Mouse (Mus musculus) macrophage (primary cell): ENCODE measurements around the gene Gm16434. TPM values are rescaled to one million over a fixed set of nuclear protein-coding genes. Genes with fewer than 3 reads are reported as not detected.
"Not testable (repeated sequence)": the region's sequence is repeated elsewhere in the genome, so short reads cannot be mapped to it uniquely, and the experiment has no call there.

Experiments
- H3K27ac ChIP-seq: fragments of 350-480 bp; formaldehyde crosslinking; 2 replicates; pipeline ENCODE4 v1.9.0; 2021
- H3K36me3 ChIP-seq: fragments of 350-480 bp; formaldehyde crosslinking; 2 replicates; pipeline ENCODE4 v1.9.0; 2021; ENCODE audit errors: inconsistent target
- H3K4me3 ChIP-seq: fragments of 350-480 bp; formaldehyde crosslinking; 2 replicates; pipeline ENCODE4 v1.9.0; 2021; ENCODE audit errors: inconsistent target
- H3K79me2 ChIP-seq: fragments of 350-480 bp; formaldehyde crosslinking; 2 replicates; pipeline ENCODE4 v1.9.0; 2021; ENCODE audit errors: inconsistent target
- WGBS: methylation state at CpG from one replicate; pipeline ENCODE4 v1.1.7; 2026; ENCODE audit warnings: inconsistent platforms; ENCODE audit not compliant: missing documents; 5-methylcytosine and 5-hydroxymethylcytosine counted together
- polyA plus RNA-seq: library from polyadenylated mRNA; stranded (reverse); fragments of 250-400 nt; gene quantifications from 3 replicates; pipeline ENCODE4 v1.2.4, GENCODE M21; 2018; ENCODE audit warnings: inconsistent platforms
- total RNA-seq, 78 experiments: library from RNA; depleted of rRNA; stranded (reverse); fragments of 250-400 nt; gene quantifications; 1 replicate in 9 of 78; 2 replicates in 24 of 78; 3 replicates in 43 of 78; 4 replicates in 2 of 78; pipeline ENCODE4 v1.2.4; 2018; ENCODE audit warnings: inconsistent platforms in 56 of 78

The Gm16434 gene
- total RNA-seq (2018; cell fraction: chromatin; rRNA removed) = not detected
- not detected for total RNA-seq (2018; cell fraction: cytosol; rRNA removed)
- total RNA-seq (2018; cell fraction: nucleus; rRNA removed) = not detected
- polyA plus RNA-seq = not detected in 3 replicates

GRCm38 (mm10) chr14:7194440-7194839 is at the start of gene Gm16434:
Gm16434 (minus strand) TSS chr14:7194540.
- H3K36me3 ChIP-seq, H3K27ac ChIP-seq, H3K79me2 ChIP-seq, H3K4me3 ChIP-seq: not testable (repeated sequence)
- no CpG with 5 or more reads among the region's 2 CpGs for WGBS

- H3K79me2 ChIP-seq, H3K27ac ChIP-seq, H3K4me3 ChIP-seq, H3K36me3 ChIP-seq: not testable (repeated sequence)
- WGBS = 0% methylated on average over 3 of the region's 10 CpGs
Observed at GRCm38 (mm10) chr14:7243498-7243897, 49.2 kb upstream of the Gm16434 start.

GRCm38 (mm10) chr14:7200070-7200469 is 5.7 kb upstream of the Gm16434 start:
- not testable (repeated sequence) for H3K79me2 ChIP-seq, H3K27ac ChIP-seq, H3K36me3 ChIP-seq, H3K4me3 ChIP-seq
- WGBS = no CpG with 5 or more reads among the region's 3 CpGs

- not testable (repeated sequence) for H3K79me2 ChIP-seq, H3K36me3 ChIP-seq, H3K27ac ChIP-seq, H3K4me3 ChIP-seq
- no CpG with 5 or more reads among the region's 37 CpGs for WGBS
Observed at GRCm38 (mm10) chr14:7174483-7174971, 19.8 kb downstream of the Gm16434 start, which contains the start of gene Gm3512. Gm3512 (minus strand) TSS chr14:7174533.

Other genes with a start within 250 kb of the Gm16434 start
- gene Gm6356, start 220.7 kb downstream of the Gm16434 start, polyA plus RNA-seq = not detected in 3 replicates
- gene Gm10406, start 167.1 kb downstream of the Gm16434 start, polyA plus RNA-seq = not detected in 3 replicates
- not detected in 3 replicates for gene Gm3685, start 149.6 kb downstream of the Gm16434 start, polyA plus RNA-seq
- not detected in 3 replicates for gene Gm3696, start 93.9 kb downstream of the Gm16434 start, polyA plus RNA-seq
- not detected in 3 replicates for gene Gm6676, start 69.1 kb downstream of the Gm16434 start, polyA plus RNA-seq
- gene Gm3512, start 20.0 kb downstream of the Gm16434 start, polyA plus RNA-seq = not detected in 3 replicates
- gene Gm3727, start 70.2 kb upstream of the Gm16434 start, polyA plus RNA-seq = not detected in 3 replicates
- gene Gm3739, start 120.5 kb upstream of the Gm16434 start, polyA plus RNA-seq = not detected in 3 replicates
- not detected in 3 replicates for gene Gm5797, start 137.9 kb upstream of the Gm16434 start, polyA plus RNA-seq
- not detected in 3 replicates for gene Gm8374, start 170.6 kb upstream of the Gm16434 start, polyA plus RNA-seq